Mouse (Mus musculus): Measurements from ENCODE around the gene Dhx32. TPM values are rescaled to one million over a fixed set of nuclear protein-coding genes. Genes with fewer than 3 reads are reported as not detected.

The Dhx32 gene
- polyA plus RNA-seq, 1 experiment from 2014 or later = 51.0 TPM

Other genes with a start within 250 kb of the Dhx32 start
- gene Tex36, start 180.6 kb downstream of the Dhx32 start, polyA plus RNA-seq (2015; fragmentation: Nextera tagmentation; extraction: Ambion mirVana) = not detected in 2 replicates
- gene Edrf1, start 145.2 kb downstream of the Dhx32 start, polyA plus RNA-seq (2015; fragmentation: Nextera tagmentation; extraction: Ambion mirVana) = 25.0 and 29.7 TPM in 2 replicates
- 0.16 TPM in 1 of 2 replicates, not detected in the other for gene Mmp21, start 102.7 kb downstream of the Dhx32 start, polyA plus RNA-seq (2015; fragmentation: Nextera tagmentation; extraction: Ambion mirVana)
- gene Bccip, start 73.4 kb downstream of the Dhx32 start, polyA plus RNA-seq (2015; fragmentation: Nextera tagmentation; extraction: Ambion mirVana) = 110 and 115 TPM in 2 replicates
- gene Uros, start 72.7 kb downstream of the Dhx32 start, polyA plus RNA-seq (2015; fragmentation: Nextera tagmentation; extraction: Ambion mirVana) = 51.5 and 57.6 TPM in 2 replicates
- 3.0 and 3.3 TPM in 2 replicates for gene Fank1, start 5.9 kb downstream of the Dhx32 start, polyA plus RNA-seq (2015; fragmentation: Nextera tagmentation; extraction: Ambion mirVana)